Mouse (Mus musculus) adrenal gland, adult 18-20 months (tissue): ENCODE measurements around the gene Fry. TPM values are rescaled to one million over a fixed set of nuclear protein-coding genes. Genes with fewer than 3 reads are reported as not detected.
A peak's percentile ranks its signal among the peaks of the same experiment; 100 is the strongest.

Experiments used
- DNase-seq, 2 experiments: peaks; one replicate each; pipeline ENCODE4 v3.0.0; 2021 to 2022; ENCODE audit warnings: low spot score in 2 of 2
- total RNA-seq, 2 experiments: library from RNA; stranded (reverse); gene quantifications; 1 replicate in 1 of 2; 2 replicates in 1 of 2; pipeline ENCODE4 v1.2.3; 2021

Fry gene
- total RNA-seq, 2 experiments from 2014 or later: 34.4 to 45.1 TPM

- no peak for DNase-seq
Measured at GRCm38 (mm10) chr5:150265005-150265404, 146.6 kb downstream of the Fry start.

- no peak for DNase-seq
Measured at GRCm38 (mm10) chr5:150265953-150266352, 147.5 kb downstream of the Fry start.

GRCm38 (mm10) chr5:150268261-150268660 is 149.8 kb downstream of the Fry start:
- no peak for DNase-seq

- DNase-seq: no peak
Measured at GRCm38 (mm10) chr5:150270468-150270867, 152.0 kb downstream of the Fry start.

GRCm38 (mm10) chr5:150272173-150272572 is 153.7 kb downstream of the Fry start:
- no peak for DNase-seq

- DNase-seq: no peak
Measured at GRCm38 (mm10) chr5:150275314-150275713, 156.9 kb downstream of the Fry start.

- no peak for DNase-seq
Measured at GRCm38 (mm10) chr5:150276611-150277010, 158.2 kb downstream of the Fry start.

GRCm38 (mm10) chr5:150279387-150279786 is 160.9 kb downstream of the Fry start:
- DNase-seq: no peak

GRCm38 (mm10) chr5:150281084-150281483 is 162.6 kb downstream of the Fry start:
- DNase-seq: no peak

GRCm38 (mm10) chr5:150282091-150282490 is 163.6 kb downstream of the Fry start:
- no peak for DNase-seq

- no peak for DNase-seq
Measured at GRCm38 (mm10) chr5:150287949-150288348, 169.5 kb downstream of the Fry start.

- peak; percentile 18 to 33 for DNase-seq
Measured at GRCm38 (mm10) chr5:150289611-150290010, 171.2 kb downstream of the Fry start.

GRCm38 (mm10) chr5:150290494-150291199 is 172.2 kb downstream of the Fry start:
- no peak for DNase-seq

- DNase-seq: no peak
Measured at GRCm38 (mm10) chr5:150291216-150291615, 172.8 kb downstream of the Fry start.

- DNase-seq: no peak
Measured at GRCm38 (mm10) chr5:150292186-150292585, 173.7 kb downstream of the Fry start.

GRCm38 (mm10) chr5:150294306-150294705 is 175.9 kb downstream of the Fry start:
- DNase-seq: no peak

GRCm38 (mm10) chr5:150295096-150295495 is 176.7 kb downstream of the Fry start:
- no peak for DNase-seq

- DNase-seq: no peak
Measured at GRCm38 (mm10) chr5:150298969-150299368, 180.5 kb downstream of the Fry start.

GRCm38 (mm10) chr5:150302123-150302522 is 183.7 kb downstream of the Fry start:
- no peak for DNase-seq

- no peak for DNase-seq
Measured at GRCm38 (mm10) chr5:150302996-150303395, 184.6 kb downstream of the Fry start.

- no peak for DNase-seq
Measured at GRCm38 (mm10) chr5:150306497-150306896, 188.1 kb downstream of the Fry start.

- DNase-seq: no peak
Measured at GRCm38 (mm10) chr5:150313229-150313628, 194.8 kb downstream of the Fry start.

- no peak for DNase-seq
Measured at GRCm38 (mm10) chr5:150314582-150314981, 196.1 kb downstream of the Fry start.
